ENCODE assay signal across 7 mouse cellular contexts in genomic region chr7:30444154-30444970, GRCm38 (mm10). TPM values are rescaled to one million over a fixed set of nuclear protein-coding genes. Genes with fewer than 3 reads are reported as not detected.
DNase-seq lines count a peak whose midpoint lies in the region; ATAC-seq and TF ChIP-seq lines count a peak whose summit lies in the region.

No protein-coding gene starts in this region.

- TF ChIP-seq RAD21 in MEL (IDR thresholded peaks at IDR 0.05; ENCODE audit: low read depth, low read length): no peak

- H3K4me3 ChIP-seq in MEL (ENCODE audit: control insufficient read depth in 1 of 2, insufficient read depth in 1 of 2, low read depth in 2 of 2, low read length in 2 of 2): peak overlapping the region; percentile 62 to 72
- peak overlapping the region; percentile 84 for H3K4me3 ChIP-seq in forebrain, embryonic 12.5 days (replicated peaks)
- H3K4me3 ChIP-seq in intestine, embryonic 16.5 days (ENCODE audit: low read length): peak overlapping the region; percentile 66
- peak overlapping the region; percentile 61 for H3K4me3 ChIP-seq in liver, embryonic 12.5 days
- H3K4me3 ChIP-seq in thymus, adult 2 months (ENCODE audit: control insufficient read depth, insufficient read depth, low read length): no peak overlapping the region

- H3K27me3 ChIP-seq in MEL (ENCODE audit: control insufficient read depth in 1 of 2, insufficient read depth in 2 of 2, low read length in 2 of 2): no peaks in the 10 kb centered on the region
- 0 out of 2 replicates have a peak, but pooled peaks cover 3% of the 10 kb centered on the region for H3K27me3 ChIP-seq in forebrain, embryonic 12.5 days
- H3K27me3 ChIP-seq in intestine, embryonic 16.5 days (replicated peaks; ENCODE audit: control insufficient read depth, insufficient read depth, low read length): peaks cover 5% of the 10 kb centered on the region; the same call in 1 of the 2 replicates
- peaks cover 79% of the 10 kb centered on the region for H3K27me3 ChIP-seq in liver, embryonic 12.5 days (replicated peaks)
- peaks cover 9% of the 10 kb centered on the region; the same call in 1 of the 2 replicates for H3K27me3 ChIP-seq in thymus, adult 2 months (ENCODE audit: control insufficient read depth, insufficient read depth, low read length)

- no peaks in the 10 kb centered on the region; a peak in 1 of 4 replicates for H3K36me3 ChIP-seq in MEL (ENCODE audit: control insufficient read depth in 1 of 2, insufficient read depth in 2 of 2, low read length in 2 of 2)
- peaks cover 28% of the 10 kb centered on the region for H3K36me3 ChIP-seq in forebrain, embryonic 12.5 days (replicated peaks)
- H3K36me3 ChIP-seq in intestine, embryonic 16.5 days (ENCODE audit: control insufficient read depth, insufficient read depth, low read length): no peaks in the 10 kb centered on the region
- H3K36me3 ChIP-seq in liver, embryonic 12.5 days: no peaks in the 10 kb centered on the region
- H3K36me3 ChIP-seq in thymus, adult 2 months (ENCODE audit: control insufficient read depth, insufficient read depth, low read length): no peaks in the 10 kb centered on the region

- H3K27ac ChIP-seq in MEL (ENCODE audit: control insufficient read depth, low read depth, low read length): no peak overlapping the region
- peak overlapping the region; percentile 95 for H3K27ac ChIP-seq in forebrain, embryonic 12.5 days
- H3K27ac ChIP-seq in intestine, embryonic 16.5 days (ENCODE audit: low read length): no peak overlapping the region
- no peak overlapping the region for H3K27ac ChIP-seq in liver, embryonic 12.5 days
- H3K27ac ChIP-seq in thymus, adult 2 months (ENCODE audit: control insufficient read depth, insufficient read depth, low read length): no peak overlapping the region

- peak overlapping the region; percentile 85 for H3K4me2 ChIP-seq in forebrain, embryonic 12.5 days
- H3K4me2 ChIP-seq in intestine, embryonic 16.5 days (ENCODE audit: low read depth, low read length): peak overlapping the region; percentile 93
- peak overlapping the region; percentile 78 for H3K4me2 ChIP-seq in liver, embryonic 12.5 days

- peak overlapping the region; percentile 69 for H3K9ac ChIP-seq in MEL (ENCODE audit: control insufficient read depth, low read depth, low read length, poor library complexity, severe bottlenecking)
- peak overlapping the region; percentile 83 for H3K9ac ChIP-seq in forebrain, embryonic 12.5 days
- H3K9ac ChIP-seq in intestine, embryonic 16.5 days (ENCODE audit: low read depth, low read length): peak overlapping the region; percentile 72
- H3K9ac ChIP-seq in liver, embryonic 12.5 days: 0 out of 2 replicates have a peak overlapping the region, but pooled peaks have one; percentile 59

- no peak for TF ChIP-seq CTCF in MEL (IDR thresholded peaks at IDR 0.05 in 2 of 3, conservative IDR thresholded peaks at IDR 0.05 in 1 of 3; ENCODE audit: control insufficient read depth in 1 of 3, insufficient read depth in 1 of 3, low read depth in 2 of 3, low read length in 3 of 3, poor library complexity in 1 of 3, severe bottlenecking in 1 of 3)
- no peak for TF ChIP-seq CTCF in thymus, adult 2 months (IDR thresholded peaks at IDR 0.05; ENCODE audit: borderline replicate concordance, control insufficient read depth, extremely low read depth, insufficient read depth, low read length, poor library complexity)

- no peak for TF ChIP-seq POLR2A in MEL (IDR thresholded peaks at IDR 0.05; ENCODE audit: control insufficient read depth in 1 of 2, insufficient read depth in 1 of 2, low read depth in 1 of 2, low read length in 2 of 2, poor library complexity in 1 of 2)
- TF ChIP-seq POLR2A in thymus, adult 2 months (IDR thresholded peaks at IDR 0.05; ENCODE audit: control insufficient read depth, extremely low read depth, insufficient read depth, low read length, poor library complexity): no peak

- under 1% methylated on average over 38 of the region's 38 CpGs for WGBS in forebrain, embryonic 12.5 days
- WGBS in intestine, embryonic 16.5 days: under 1% methylated on average over 38 of the region's 38 CpGs
- 2% methylated on average over 38 of the region's 38 CpGs for WGBS in liver, embryonic 12.5 days (ENCODE audit: insufficient replicate concordance)
- WGBS in thymus, adult 2 months: 4% methylated on average over 38 of the region's 38 CpGs

- peaks cover 0 to 8% of the 10 kb centered on the region in 2 experiments; a peak in 1 of 4 replicates for H3K4me1 ChIP-seq in MEL (ENCODE audit: control insufficient read depth in 1 of 2, insufficient read depth in 2 of 2, low read length in 2 of 2)
- H3K4me1 ChIP-seq in forebrain, embryonic 12.5 days: peaks cover 42% of the 10 kb centered on the region
- H3K4me1 ChIP-seq in intestine, embryonic 16.5 days (ENCODE audit: control insufficient read depth, insufficient read depth, low read length): peaks cover 15% of the 10 kb centered on the region
- H3K4me1 ChIP-seq in liver, embryonic 12.5 days: peaks cover 20% of the 10 kb centered on the region
- peaks cover 19% of the 10 kb centered on the region; the same call in 1 of the 2 replicates for H3K4me1 ChIP-seq in thymus, adult 2 months (replicated peaks; ENCODE audit: control insufficient read depth, insufficient read depth, low read length)

- no peaks in the 10 kb centered on the region for H3K9me3 ChIP-seq in MEL (replicated peaks; ENCODE audit: insufficient read depth, low read length)
- 0 out of 2 replicates have a peak, but pooled peaks cover 4% of the 10 kb centered on the region for H3K9me3 ChIP-seq in forebrain, embryonic 12.5 days
- H3K9me3 ChIP-seq in intestine, embryonic 16.5 days (ENCODE audit: control insufficient read depth, low read length): no peaks in the 10 kb centered on the region
- H3K9me3 ChIP-seq in liver, embryonic 12.5 days (replicated peaks): peaks cover 10% of the 10 kb centered on the region; the same call in 1 of the 2 replicates

- no peak for TF ChIP-seq EP300 in MEL (IDR thresholded peaks at IDR 0.05; ENCODE audit: low read depth in 1 of 2, low read length in 2 of 2)

- H3K79me2 ChIP-seq in MEL (ENCODE audit: control insufficient read depth, insufficient read depth, low read length, poor library complexity): no peaks in the 10 kb centered on the region; the same call in 1 of the 2 replicates

- DNase-seq in MEL (ENCODE audit: low read depth, low spot score): peak; percentile 24
- peak; percentile 66 for DNase-seq in adrenal gland, postnatal 10 days
- DNase-seq in retina, embryonic 14.5 days (ENCODE audit: low spot score): peak; percentile 73
- DNase-seq in thymus, adult 2 months: no peak

- peak; percentile 67 for ATAC-seq in forebrain, embryonic 12.5 days (ENCODE audit: low FRiP score)
- ATAC-seq in intestine, embryonic 16.5 days: peak; percentile 33; the same call in 1 of the 2 replicates
- no peak for ATAC-seq in liver, embryonic 12.5 days

RNA-seq across cellular contexts. Expression of gene Aplp1, which starts 1.0 kb away (rescaled TPM):
- total RNA-seq in MEL (2012; rRNA removed): 1.5 and 1.9 TPM in 2 replicates
- polyA plus RNA-seq in MEL (2012; ENCODE audit: insufficient read depth in 1 of 2, insufficient read length in 2 of 2, low read depth in 1 of 2, low replicate concordance in 2 of 2, missing spikeins in 1 of 2): 1 to 10 TPM in 1 of 2 experiments, not detected in 1; 7.1 TPM
- total RNA-seq in adrenal gland, postnatal 10 days (2021): 10 to 100 TPM; 26.1 to 34.3 TPM
- 214 and 237 TPM in 2 replicates for polyA plus RNA-seq in forebrain, embryonic 12.5 days (2016; fragmentation: Nextera tagmentation; extraction: Ambion mirVana)
- 32.4 and 33.3 TPM in 2 replicates for polyA plus RNA-seq in intestine, embryonic 16.5 days (2015; fragmentation: Nextera tagmentation; extraction: Ambion mirVana)
- 7.5 and 8.2 TPM in 2 replicates for polyA plus RNA-seq in liver, embryonic 12.5 days (2016; fragmentation: Nextera tagmentation; extraction: Ambion mirVana)
- 5.9 and 6.0 TPM in 2 replicates for polyA plus RNA-seq in thymus, adult 2 months (2012; rRNA removed)

RNA-seq across cellular contexts. Expression of gene Kirrel2, which starts 13.1 kb away (rescaled TPM):
- total RNA-seq in MEL (2012; rRNA removed): not detected in 2 replicates
- polyA plus RNA-seq in MEL (2012; ENCODE audit: insufficient read depth in 1 of 2, insufficient read length in 2 of 2, low read depth in 1 of 2, low replicate concordance in 2 of 2, missing spikeins in 1 of 2): not detected
- not detected for total RNA-seq in adrenal gland, postnatal 10 days (2021)
- polyA plus RNA-seq in forebrain, embryonic 12.5 days (2016; fragmentation: Nextera tagmentation; extraction: Ambion mirVana): 1.1 and 1.6 TPM in 2 replicates
- 1.0 and 1.1 TPM in 2 replicates for polyA plus RNA-seq in intestine, embryonic 16.5 days (2015; fragmentation: Nextera tagmentation; extraction: Ambion mirVana)
- polyA plus RNA-seq in liver, embryonic 12.5 days (2016; fragmentation: Nextera tagmentation; extraction: Ambion mirVana): 0.05 and 0.17 TPM in 2 replicates
- 0.05 and 0.15 TPM in 2 replicates for polyA plus RNA-seq in thymus, adult 2 months (2012; rRNA removed)

RNA-seq across cellular contexts. Expression of gene Nphs1, which starts 13.8 kb away (rescaled TPM):
- 1.3 and 2.3 TPM in 2 replicates for total RNA-seq in MEL (2012; rRNA removed)
- 1 to 10 TPM in 1 of 2 experiments, not detected in 1; 1.2 TPM for polyA plus RNA-seq in MEL (2012; ENCODE audit: insufficient read depth in 1 of 2, insufficient read length in 2 of 2, low read depth in 1 of 2, low replicate concordance in 2 of 2, missing spikeins in 1 of 2)
- not detected for total RNA-seq in adrenal gland, postnatal 10 days (2021)
- 0.09 and 0.35 TPM in 2 replicates for polyA plus RNA-seq in forebrain, embryonic 12.5 days (2016; fragmentation: Nextera tagmentation; extraction: Ambion mirVana)
- 0.94 and 1.8 TPM in 2 replicates for polyA plus RNA-seq in intestine, embryonic 16.5 days (2015; fragmentation: Nextera tagmentation; extraction: Ambion mirVana)
- 0.14 and 0.18 TPM in 2 replicates for polyA plus RNA-seq in liver, embryonic 12.5 days (2016; fragmentation: Nextera tagmentation; extraction: Ambion mirVana)
- polyA plus RNA-seq in thymus, adult 2 months (2012; rRNA removed): 0.19 and 0.38 TPM in 2 replicates

RNA-seq across cellular contexts. Expression of gene Nfkbid, which starts 22.8 kb away (rescaled TPM):
- total RNA-seq in MEL (2012; rRNA removed): 6.2 and 7.0 TPM in 2 replicates
- polyA plus RNA-seq in MEL (2012; ENCODE audit: insufficient read depth in 1 of 2, insufficient read length in 2 of 2, low read depth in 1 of 2, low replicate concordance in 2 of 2, missing spikeins in 1 of 2): 10 to 100 TPM in 1 of 2 experiments, not detected in 1; 16.7 TPM
- 1 to 10 TPM; 2.3 to 2.4 TPM for total RNA-seq in adrenal gland, postnatal 10 days (2021)
- 0.97 and 1.4 TPM in 2 replicates for polyA plus RNA-seq in forebrain, embryonic 12.5 days (2016; fragmentation: Nextera tagmentation; extraction: Ambion mirVana)
- polyA plus RNA-seq in intestine, embryonic 16.5 days (2015; fragmentation: Nextera tagmentation; extraction: Ambion mirVana): 2.6 TPM in 2 replicates
- polyA plus RNA-seq in liver, embryonic 12.5 days (2016; fragmentation: Nextera tagmentation; extraction: Ambion mirVana): 1.5 and 2.1 TPM in 2 replicates
- polyA plus RNA-seq in thymus, adult 2 months (2012; rRNA removed): 72.8 and 77.4 TPM in 2 replicates

RNA-seq across cellular contexts. Expression of gene Hcst, which starts 24.7 kb away (rescaled TPM):
- 7.1 and 15.5 TPM in 2 replicates for total RNA-seq in MEL (2012; rRNA removed)
- 10 to 100 TPM in 1 of 2 experiments, not detected in 1; 28.1 TPM for polyA plus RNA-seq in MEL (2012; ENCODE audit: insufficient read depth in 1 of 2, insufficient read length in 2 of 2, low read depth in 1 of 2, low replicate concordance in 2 of 2, missing spikeins in 1 of 2)
- total RNA-seq in adrenal gland, postnatal 10 days (2021): 1 to 10 TPM; 3.7 to 4.9 TPM
- polyA plus RNA-seq in forebrain, embryonic 12.5 days (2016; fragmentation: Nextera tagmentation; extraction: Ambion mirVana): not detected in 2 replicates
- 2.4 and 3.1 TPM in 2 replicates for polyA plus RNA-seq in intestine, embryonic 16.5 days (2015; fragmentation: Nextera tagmentation; extraction: Ambion mirVana)
- polyA plus RNA-seq in liver, embryonic 12.5 days (2016; fragmentation: Nextera tagmentation; extraction: Ambion mirVana): 3.0 and 4.1 TPM in 2 replicates
- polyA plus RNA-seq in thymus, adult 2 months (2012; rRNA removed): 212 and 279 TPM in 2 replicates
